Mouse (Mus musculus) spleen, postnatal 4 days (tissue): ENCODE results near the gene Gjd3.
A peak's percentile ranks its signal among the peaks of the same experiment; 100 is the strongest.

Source experiments
- DNase-seq, 2 experiments: peaks; one replicate each; pipeline ENCODE4 v3.0.0; 2022; ENCODE audit warnings: low spot score in 2 of 2

Gene Gjd3

DNA sequence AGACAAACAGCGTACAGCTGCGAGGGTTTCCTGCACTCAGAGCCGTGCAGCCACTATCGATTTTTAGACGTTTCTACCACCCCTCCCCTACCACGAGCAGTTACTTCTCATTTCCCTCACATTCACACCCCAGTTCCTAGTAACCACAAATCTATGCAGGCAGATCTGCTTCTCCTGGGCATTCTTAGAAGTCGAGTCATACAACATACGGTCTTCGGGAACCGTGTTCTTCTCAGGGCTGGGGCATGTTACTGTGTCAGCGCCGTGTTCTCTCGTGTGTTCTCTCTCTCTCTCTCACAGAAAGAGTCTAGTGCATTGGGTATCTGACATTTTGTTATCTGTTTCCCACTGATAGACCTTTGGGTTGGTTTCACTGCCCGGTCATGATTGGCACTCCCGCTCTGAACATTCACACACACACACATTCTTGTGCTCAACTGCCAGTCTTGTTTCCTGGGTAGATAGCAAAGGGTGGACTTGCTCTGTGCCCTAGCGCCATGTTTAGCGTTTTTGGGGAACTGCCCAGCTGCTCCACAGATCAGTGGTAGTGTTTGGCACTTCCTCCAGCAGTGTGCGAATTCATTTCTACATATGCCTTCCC is 34.7 kb downstream of the Gjd3 start:
- DNase-seq, result no peak

GRCm38 (mm10) chr11:98945605-98945977 is 37.2 kb downstream of the Gjd3 start:
- no peak for DNase-seq

DNA sequence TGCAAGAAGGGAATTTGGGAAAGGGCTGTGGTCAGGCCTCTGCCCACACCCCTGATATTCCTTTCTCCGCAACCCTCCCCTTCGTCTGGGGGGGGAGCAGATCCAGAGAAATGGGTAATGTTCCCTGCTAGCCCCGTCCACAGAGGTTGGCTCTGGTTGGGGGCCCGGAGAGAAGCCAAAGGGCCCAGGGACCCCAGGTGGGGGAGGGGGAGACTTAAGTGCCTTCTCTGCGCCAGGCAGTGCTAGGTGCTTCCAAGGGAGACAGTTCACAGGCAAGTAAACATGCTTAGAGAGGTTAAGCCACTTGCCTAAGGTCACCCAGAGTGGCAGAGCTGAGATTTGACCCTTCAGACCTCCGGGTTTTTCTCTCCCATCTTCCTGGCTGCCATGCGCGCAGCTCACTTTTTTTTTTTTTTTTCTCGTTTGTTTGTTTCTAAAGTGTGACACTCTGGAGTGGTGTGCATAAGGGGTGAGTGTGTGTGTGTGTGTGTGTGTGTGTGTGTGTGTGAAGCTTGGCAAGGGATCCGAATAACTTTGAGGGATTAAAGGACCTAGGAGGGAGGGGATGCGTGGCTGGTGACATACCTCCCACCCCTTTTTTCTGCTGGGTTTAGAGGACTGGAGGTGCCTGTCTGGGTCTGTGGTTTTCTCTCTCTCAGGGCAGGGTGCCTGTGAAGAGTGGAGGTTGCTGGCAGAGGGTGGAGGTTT is 37.8 kb downstream of the Gjd3 start:
- DNase-seq, result no peak

GRCm38 (mm10) chr11:98943741-98944461 is 38.9 kb downstream of the Gjd3 start:
- no peak for DNase-seq

GRCm38 (mm10) chr11:98942923-98943641 is 39.7 kb downstream of the Gjd3 start:
- DNase-seq, result no peak

- no peak for DNase-seq
Measured at GRCm38 (mm10) chr11:98942555-98942922, 40.3 kb downstream of the Gjd3 start.

GRCm38 (mm10) chr11:98941826-98942550 is 40.8 kb downstream of the Gjd3 start:
- DNase-seq, result peak; percentile 74 to 87

GRCm38 (mm10) chr11:98941341-98941825 is 41.4 kb downstream of the Gjd3 start:
- no peak for DNase-seq

DNA sequence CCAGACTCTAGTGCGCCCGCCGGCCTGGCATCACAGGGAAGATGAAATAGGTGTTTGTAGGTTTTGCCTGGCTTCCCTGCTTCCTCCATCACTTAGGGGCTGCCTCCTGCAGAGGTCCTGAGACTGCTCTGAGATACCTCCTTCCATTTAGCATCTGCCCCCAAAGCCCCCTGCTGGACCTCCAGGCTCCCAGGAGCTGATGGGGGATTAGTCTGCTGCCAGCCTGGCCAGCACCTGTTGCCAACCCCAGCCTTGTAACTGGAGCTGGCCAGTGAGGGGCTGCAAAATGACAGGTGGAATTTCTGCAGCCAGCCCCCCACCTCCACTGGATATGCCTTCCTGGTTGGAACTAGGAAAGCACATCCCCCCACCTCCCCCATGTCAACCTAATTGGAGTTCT is 42.0 kb downstream of the Gjd3 start:
- DNase-seq, result no peak

GRCm38 (mm10) chr11:98939953-98940641 is 42.7 kb downstream of the Gjd3 start:
- DNase-seq, result no peak

GRCm38 (mm10) chr11:98939084-98939952 is 43.5 kb downstream of the Gjd3 start:
- DNase-seq, result no peak

GRCm38 (mm10) chr11:98938701-98939083 is 44.1 kb downstream of the Gjd3 start:
- no peak for DNase-seq

DNA sequence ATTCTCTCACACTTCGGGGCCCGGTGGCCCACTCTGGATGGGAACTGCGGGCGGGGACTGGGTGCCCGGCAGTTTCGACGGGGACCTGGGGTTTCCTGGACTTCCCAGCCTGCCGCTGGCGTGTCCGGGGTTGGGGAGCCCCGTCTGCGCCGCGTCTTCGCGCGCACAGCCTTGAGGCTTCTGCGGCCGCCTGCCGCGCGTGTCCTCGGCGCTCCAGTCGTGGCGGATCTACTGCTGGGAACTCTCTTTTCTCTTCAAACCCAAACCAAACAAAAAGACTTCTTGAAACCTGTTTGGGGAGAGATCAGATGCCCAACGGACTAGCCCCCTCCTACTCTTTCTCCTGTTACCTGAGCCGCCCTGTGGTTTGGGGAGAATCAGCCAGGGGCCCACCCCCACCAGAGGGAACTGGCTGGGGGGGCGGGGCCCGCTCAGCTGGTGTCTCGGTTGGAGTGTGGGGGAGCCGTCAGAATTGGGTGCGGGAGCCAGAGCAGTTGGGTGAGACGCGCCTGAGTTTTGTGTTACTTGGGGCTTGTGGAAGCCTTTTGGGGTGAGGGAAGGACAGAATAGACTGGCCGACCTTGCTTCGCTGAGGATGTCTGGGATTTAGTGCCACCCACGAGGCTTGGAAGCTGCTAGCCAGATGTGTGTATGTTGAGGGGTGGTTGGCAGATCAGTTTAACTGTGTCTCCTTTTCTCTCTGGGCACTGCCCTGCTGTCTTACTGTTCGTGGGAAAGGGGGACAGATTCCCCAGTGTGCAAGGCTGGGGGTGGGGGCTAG is 44.7 kb downstream of the Gjd3 start:
- no peak for DNase-seq

DNA sequence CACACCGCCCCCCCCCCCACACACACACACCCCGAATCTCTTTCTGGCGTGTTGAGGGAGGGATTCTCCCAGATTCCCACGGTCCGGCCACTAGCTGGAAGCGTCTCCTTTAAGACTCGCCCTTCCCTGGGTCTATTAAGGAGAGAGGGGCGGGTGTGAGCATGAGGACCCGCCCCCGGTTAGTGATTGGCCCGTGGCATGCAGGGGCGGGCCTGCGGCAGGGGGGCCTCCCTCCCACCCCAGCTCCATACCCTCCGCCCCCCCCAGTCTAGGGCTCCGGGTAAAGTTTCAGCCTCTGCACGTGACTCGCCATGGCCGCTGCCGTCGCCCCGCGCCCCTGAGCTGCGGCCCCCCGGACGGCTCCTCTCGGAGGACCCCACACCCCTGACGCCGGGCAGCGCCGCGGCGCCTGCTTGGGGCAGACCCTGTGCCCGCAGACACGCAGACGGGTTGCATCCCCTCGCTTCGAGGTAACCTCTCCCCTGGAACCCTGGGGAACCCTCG is 45.4 kb downstream of the Gjd3 start:
- DNase-seq, result peak; percentile 77 to 84

DNA sequence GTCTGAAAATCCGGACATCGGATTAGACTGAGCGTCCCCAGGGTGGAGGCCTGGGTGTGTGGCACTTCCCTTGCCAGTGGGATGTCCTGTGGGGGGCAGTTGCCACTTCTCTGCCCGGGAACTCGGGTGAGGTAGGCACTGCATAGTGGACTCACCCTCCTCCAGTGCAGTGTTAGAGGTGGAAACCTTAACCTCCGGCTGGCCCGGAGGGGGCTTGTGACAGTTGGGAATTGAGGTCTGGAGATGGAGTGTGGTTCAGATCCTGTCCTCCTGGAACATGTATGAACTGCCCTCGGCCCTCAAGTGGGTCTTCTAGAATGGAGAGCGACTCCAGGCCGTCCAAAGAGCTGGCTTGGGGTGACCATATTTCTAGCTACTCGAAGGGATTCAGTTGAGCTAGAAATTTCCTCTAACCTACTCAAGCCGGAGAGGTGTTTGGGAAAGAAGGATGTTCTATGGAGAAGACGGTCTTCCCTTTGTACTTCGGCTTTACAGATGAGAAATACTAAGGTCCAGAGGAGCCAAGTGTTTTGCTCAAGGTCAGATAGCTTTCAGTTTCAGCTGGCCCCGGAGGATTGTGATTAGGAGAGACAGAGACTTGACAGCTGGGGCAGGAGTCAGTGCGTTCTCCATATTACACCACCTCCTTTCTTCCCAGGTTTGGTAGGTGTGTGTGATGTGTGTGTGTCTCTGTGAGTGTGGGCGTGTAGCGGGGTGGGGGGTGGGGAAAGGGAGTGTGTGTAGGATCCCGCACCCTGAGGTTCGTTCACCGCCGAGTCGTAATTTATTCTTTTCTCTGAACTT is 46.0 kb downstream of the Gjd3 start:
- DNase-seq, result no peak

DNA sequence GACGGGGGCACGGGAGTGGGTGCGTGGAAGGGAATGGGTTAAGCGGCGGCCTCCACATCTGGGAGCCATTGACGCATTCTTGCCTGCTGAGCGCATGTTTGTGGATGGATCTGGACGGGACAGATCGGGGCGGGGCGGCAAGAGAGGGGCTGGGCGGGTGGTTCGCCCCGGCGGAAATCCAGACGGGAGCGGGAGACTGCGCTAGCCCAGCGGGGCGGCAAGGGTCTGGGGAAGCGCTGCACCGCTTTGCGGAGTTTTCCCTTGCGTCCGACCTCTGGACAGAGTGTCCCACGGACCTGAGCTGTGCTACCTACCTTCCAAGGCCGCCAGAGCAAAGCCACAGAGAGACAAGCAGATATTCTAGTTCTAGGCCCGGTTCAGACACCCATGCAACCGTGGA is 46.6 kb downstream of the Gjd3 start:
- no peak for DNase-seq

GRCm38 (mm10) chr11:98935123-98935522 is 47.7 kb downstream of the Gjd3 start:
- DNase-seq, result no peak

DNA sequence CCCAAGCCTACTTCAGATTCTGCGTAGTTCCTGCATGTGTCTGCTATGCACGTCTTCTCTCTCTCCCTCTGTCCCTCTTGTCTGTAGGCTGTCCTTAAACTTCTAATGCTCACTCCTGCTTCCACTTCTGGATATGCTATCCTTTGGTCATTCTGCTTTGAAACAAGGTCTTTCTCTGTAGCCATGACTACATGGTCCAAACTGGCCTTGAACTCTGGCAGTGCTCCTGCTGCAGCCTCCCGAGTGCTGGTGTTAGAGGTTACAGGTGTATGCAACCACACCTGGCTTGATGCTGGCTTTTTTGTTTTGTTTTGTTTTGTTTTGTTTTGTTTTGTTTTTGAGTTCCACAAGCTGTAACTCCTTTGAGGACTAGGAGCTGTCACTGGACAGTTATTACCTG is 48.4 kb downstream of the Gjd3 start:
- DNase-seq, result no peak
